In genomic region chr13:51911296-51911998, GRCm38 (mm10) we compare ENCODE assay signal across 12 mouse cellular contexts.
DNase-seq lines count a peak whose midpoint lies in the region; ATAC-seq and TF ChIP-seq lines count a peak whose summit lies in the region.
"Had no signal": no experiment of that assay in that cellular context is flagged by ENCODE, and none has a peak within 500 bp of the region (broad histone marks: within the 10 kb centered on the region; RNA-seq: fewer than 3 reads in every experiment).

No protein-coding gene starts in this region.

- TF ChIP-seq EP300 in liver, embryonic 14.5 days (IDR thresholded peaks at IDR 0.05; ENCODE audit: low read depth) = no peak

- no peak overlapping the region for H3K4me2 ChIP-seq in liver, embryonic 14.5 days (ENCODE audit: low read depth)

- WGBS in liver, embryonic 14.5 days (ENCODE audit: insufficient replicate concordance) = 44% methylated on average over 17 of the region's 17 CpGs

- ATAC-seq in liver, embryonic 14.5 days (ENCODE audit: insufficient read depth) = peak; percentile 35; the same call in 1 of the 2 replicates
- ATAC-seq in megakaryocyte progenitor cell, adult 5-6 weeks (replicated peaks; ENCODE audit: poor library complexity) = 0 out of 2 replicates have a peak, but pooled peaks have one; percentile 25
- ATAC-seq in megakaryocyte-erythroid progenitor cell, adult 5-6 weeks (replicated peaks; ENCODE audit: low FRiP score, low TSS enrichment, poor library complexity, severe bottlenecking) = no peak
- ATAC-seq: forebrain, embryonic 14.5 days had no signal

- no peaks in the 10 kb centered on the region for H3K9me3 ChIP-seq in liver, embryonic 14.5 days (ENCODE audit: control insufficient read depth, low read length)

- H3K36me3 ChIP-seq in liver, embryonic 14.5 days (replicated peaks; ENCODE audit: control insufficient read depth, insufficient read depth, low read depth) = no peaks in the 10 kb centered on the region

- no peak for TF ChIP-seq CTCF in liver, embryonic 14.5 days (IDR thresholded peaks at IDR 0.05; ENCODE audit: low read depth)

- H3K9ac ChIP-seq in liver, embryonic 14.5 days (replicated peaks) = no peak overlapping the region

- no peak overlapping the region for H3K4me3 ChIP-seq in liver, embryonic 14.5 days (ENCODE audit: insufficient read depth in 1 of 2, low read depth in 2 of 2, low read length in 2 of 2)
- H3K4me3 ChIP-seq: heart, adult 2 months had no signal

- no peak overlapping the region for H3K27ac ChIP-seq in liver, embryonic 14.5 days
- H3K27ac ChIP-seq: heart, adult 2 months had no signal

- no peaks in the 10 kb centered on the region; the same call in 1 of the 2 replicates for H3K27me3 ChIP-seq in liver, embryonic 14.5 days (ENCODE audit: control insufficient read depth, insufficient read depth, low read length)
- H3K27me3 ChIP-seq: Patski had no signal

- peaks cover 0 to 4% of the 10 kb centered on the region in 2 experiments; a peak in 1 of 4 replicates for H3K4me1 ChIP-seq in liver, embryonic 14.5 days (replicated peaks; ENCODE audit: control insufficient read depth in 2 of 2, insufficient read depth in 2 of 2, low read length in 1 of 2)

- peak; percentile 54 for DNase-seq in adrenal gland, postnatal 14 days
- DNase-seq in adrenal gland, postnatal 10 days = no peak
- peak; percentile 51 for DNase-seq in ES-CJ7 (ENCODE audit: low read depth, low spot score)
- DNase-seq in liver, embryonic 14.5 days (ENCODE audit: low read depth in 3 of 3, low spot score in 3 of 3) = no peak
- DNase-seq in spleen, postnatal 14 days (ENCODE audit: low spot score in 2 of 2) = no peak
- DNase-seq in gastrocnemius, postnatal 10 days = no peak
- DNase-seq: embryo, embryonic 11 days; heart, adult 2 months had no signal

Comparison
In these comparisons a context has a peak if more than half of its experiments do, and no peak if none do; other contexts are left out.
1. DNase-seq: peak in adrenal gland, postnatal 14 days (single experiment) and ES-CJ7 (single experiment); none in adrenal gland, postnatal 10 days (single experiment), liver, embryonic 14.5 days (0 of 3), spleen, postnatal 14 days (0 of 2) and gastrocnemius, postnatal 10 days (single experiment).